Mouse (Mus musculus) liver, adult 10 weeks (tissue): ENCODE results near the gene Nudt16l1. TPM values are rescaled to one million over a fixed set of nuclear protein-coding genes. Genes with fewer than 3 reads are reported as not detected.

Source experiments
- polyA plus RNA-seq: library from polyadenylated mRNA; stranded (reverse); fragments of 350-450 nt; fragmentation: Illumina TruSeq; extraction: RNeasy Lipid Tissue Mini Kit (QIAGEN cat#74804); gene quantifications from one replicate; pipeline ENCODE4 v1.2.3, GENCODE M21; 2014; ENCODE audit warnings: low read depth, low replicate concordance

The Nudt16l1 gene
- polyA plus RNA-seq: 4.2 TPM

DNA sequence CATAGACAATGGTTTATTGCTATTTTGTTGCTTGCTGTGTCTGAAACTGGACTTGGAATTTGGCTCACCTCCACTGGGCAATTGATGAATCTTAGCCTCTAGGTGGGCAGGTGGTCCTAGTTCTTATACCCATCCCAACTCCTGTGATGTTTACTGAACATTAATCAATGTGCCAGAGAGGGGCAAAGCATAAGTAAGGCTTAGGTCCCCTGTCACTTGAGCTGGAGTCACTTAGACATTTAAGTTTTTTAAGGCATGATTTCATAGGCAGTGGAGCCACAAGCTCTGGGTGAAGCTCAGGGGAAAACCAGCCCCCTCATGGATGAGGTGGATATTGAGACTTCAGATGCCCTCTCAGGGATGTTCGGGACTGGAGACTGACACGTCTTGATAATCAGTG lies at the start of gene Nudt16l1:
Gene Nudt16l1, plus strand, starts transcription at position 301 of the 400 bp plus-strand sequence.

DNA sequence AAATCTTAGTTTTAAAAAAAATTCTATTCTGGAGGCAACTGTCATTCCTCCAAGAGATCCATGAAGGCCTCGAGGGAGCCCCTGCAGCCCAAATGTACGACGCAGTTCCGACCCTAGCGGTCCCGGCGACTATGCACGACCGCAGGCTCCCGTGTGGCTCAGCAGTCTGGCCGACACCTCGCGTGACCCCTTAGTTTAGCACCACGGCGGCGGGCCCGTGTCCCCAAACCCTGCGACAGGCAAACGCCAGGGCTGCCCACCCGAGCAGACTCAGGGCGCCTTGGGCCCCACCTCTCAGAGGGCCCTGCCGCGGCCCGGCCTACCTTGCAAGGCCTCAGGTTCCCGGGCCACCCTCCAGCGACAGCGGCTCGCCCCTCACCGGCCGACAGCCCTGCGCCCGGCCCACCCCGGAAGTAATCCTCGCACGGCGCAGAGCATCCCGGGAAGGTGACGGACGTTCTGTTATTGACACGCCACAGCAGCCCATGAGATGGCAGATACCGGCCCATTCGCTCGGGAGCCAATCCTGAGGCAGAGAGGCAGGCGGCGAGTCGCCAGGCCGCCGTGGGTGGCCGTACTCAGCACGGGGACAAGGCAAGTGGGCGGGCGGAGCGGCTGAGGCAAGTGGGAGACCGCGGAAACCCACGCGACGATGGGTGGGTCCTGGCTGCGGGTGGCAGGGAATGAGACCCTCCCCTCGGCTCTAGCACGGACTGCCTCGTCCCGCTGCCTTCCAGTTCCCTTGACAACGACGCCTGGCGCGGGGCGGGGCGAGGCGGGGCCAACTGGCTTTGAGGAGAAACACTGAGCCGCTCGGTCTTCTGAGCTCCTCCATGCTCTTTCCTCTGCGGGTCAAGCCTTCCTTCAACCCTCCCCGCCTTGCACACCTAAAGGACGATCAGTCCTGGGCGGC lies 25.5 kb downstream of the Nudt16l1 start, which contains the start of gene Anks3:
Gene Anks3, minus strand, starts transcription at position 409 of the 913 bp plus-strand sequence.

Other genes starting within 250 kb of the Nudt16l1 start
- gene Nmral1, start 219.4 kb upstream of the Nudt16l1 start, polyA plus RNA-seq: 1.2 TPM
- 49.5 TPM for gene Hmox2, start 212.4 kb upstream of the Nudt16l1 start, polyA plus RNA-seq
- 35.6 TPM for gene Cdip1, start 148.5 kb upstream of the Nudt16l1 start, polyA plus RNA-seq
- gene 4930562C15Rik, start 103.3 kb upstream of the Nudt16l1 start, polyA plus RNA-seq: not detected
- gene Ubald1, start 58.4 kb upstream of the Nudt16l1 start, polyA plus RNA-seq: 1.2 TPM
- gene Mgrn1, start 52.5 kb upstream of the Nudt16l1 start, polyA plus RNA-seq: 6.2 TPM
- 3.4 TPM for gene Anks3, start 25.4 kb downstream of the Nudt16l1 start, polyA plus RNA-seq
- gene Sept12, start 59.1 kb downstream of the Nudt16l1 start, polyA plus RNA-seq: not detected
- not detected for gene Smim22, start 68.5 kb downstream of the Nudt16l1 start, polyA plus RNA-seq
- gene Rogdi, start 74.8 kb downstream of the Nudt16l1 start, polyA plus RNA-seq: 1.7 TPM
- gene Glyr1, start 111.1 kb downstream of the Nudt16l1 start, polyA plus RNA-seq: 48.3 TPM
- gene Ubn1, start 111.3 kb downstream of the Nudt16l1 start, polyA plus RNA-seq: 7.8 TPM
- 4.8 TPM for gene Ppl, start 193.7 kb downstream of the Nudt16l1 start, polyA plus RNA-seq
- not detected for gene Sec14l5, start 208.3 kb downstream of the Nudt16l1 start, polyA plus RNA-seq